Mouse (Mus musculus) left cerebral cortex, adult 9 months (tissue): Measurements from ENCODE around the gene Vwf.

Experiments
- DNase-seq, 2 experiments: peaks; one replicate each; pipeline ENCODE4 v3.0.0; 2022; ENCODE audit warnings: low spot score in 2 of 2

The Vwf gene

GRCm38 (mm10) chr6:125546474-125546873, at the start of gene Vwf:
Vwf (plus strand) TSS chr6:125546774.
- no peak for DNase-seq

- DNase-seq, result no peak
Observed at GRCm38 (mm10) chr6:125498062-125498461, 48.5 kb upstream of the Vwf start.

- no peak for DNase-seq
Observed at GRCm38 (mm10) chr6:125503186-125503802, 43.3 kb upstream of the Vwf start.

GRCm38 (mm10) chr6:125504622-125505355, 41.8 kb upstream of the Vwf start:
- DNase-seq, result no peak

DNA sequence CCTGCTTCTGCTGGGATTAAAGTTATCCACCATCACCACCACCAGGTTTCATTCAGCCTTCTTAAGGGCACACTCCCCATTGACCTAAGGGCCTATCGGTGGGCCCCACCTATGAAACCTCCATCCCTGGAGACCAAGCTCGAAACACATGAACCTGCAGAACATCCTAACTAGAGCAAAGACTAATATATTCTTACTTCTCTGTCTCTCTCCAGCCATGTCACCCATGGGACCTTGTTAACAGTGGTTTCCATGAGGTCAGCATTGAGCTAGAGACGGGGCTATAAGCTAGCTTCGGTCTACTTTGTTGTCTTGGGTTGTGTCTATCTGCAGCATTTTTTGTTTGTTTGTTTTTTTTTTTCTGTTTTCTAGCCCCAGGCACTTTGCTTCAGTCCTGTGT, 40.1 kb upstream of the Vwf start:
- no peak for DNase-seq

DNA sequence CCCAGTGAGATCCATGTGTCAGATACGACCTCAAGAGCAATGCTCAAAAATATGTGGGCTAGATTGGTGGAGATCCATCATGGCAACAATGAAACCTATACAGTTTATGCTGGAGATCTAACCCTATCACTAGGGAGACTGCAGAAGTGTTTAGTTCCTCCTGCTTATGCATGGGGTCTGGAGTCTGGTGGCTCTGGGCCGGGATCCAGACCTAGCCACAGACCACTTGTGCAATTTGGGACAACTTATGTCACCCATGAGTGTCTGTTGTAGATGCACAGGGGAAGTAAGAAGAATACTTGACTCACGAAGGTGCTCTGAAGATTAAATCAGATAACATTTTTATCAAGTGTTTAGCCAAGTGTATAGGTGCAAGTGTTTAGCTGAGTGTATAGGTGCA, 36.8 kb upstream of the Vwf start:
- DNase-seq, result no peak

DNA sequence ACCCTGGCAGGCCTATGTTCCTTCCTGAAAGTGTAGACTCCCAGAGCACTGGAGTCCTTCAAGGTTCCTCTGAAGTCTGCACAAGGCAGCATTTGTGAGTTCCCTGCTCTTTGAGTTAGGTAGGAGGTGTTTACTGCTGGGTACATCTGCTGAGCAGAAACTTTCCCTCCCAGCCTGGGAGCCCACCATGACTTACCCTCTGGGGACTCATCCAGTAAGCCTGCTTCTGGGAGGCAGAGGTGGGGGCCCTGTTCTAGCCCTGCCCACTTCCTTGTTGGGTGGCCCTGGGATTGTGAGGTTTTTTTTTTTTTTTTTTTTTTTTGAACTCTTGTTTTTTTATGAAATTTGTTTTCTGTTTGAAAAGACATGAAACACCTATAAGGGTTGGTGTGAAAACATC, 35.9 kb upstream of the Vwf start:
- DNase-seq, result no peak

- DNase-seq, result no peak
Observed at GRCm38 (mm10) chr6:125511196-125511595, 35.4 kb upstream of the Vwf start.

DNA sequence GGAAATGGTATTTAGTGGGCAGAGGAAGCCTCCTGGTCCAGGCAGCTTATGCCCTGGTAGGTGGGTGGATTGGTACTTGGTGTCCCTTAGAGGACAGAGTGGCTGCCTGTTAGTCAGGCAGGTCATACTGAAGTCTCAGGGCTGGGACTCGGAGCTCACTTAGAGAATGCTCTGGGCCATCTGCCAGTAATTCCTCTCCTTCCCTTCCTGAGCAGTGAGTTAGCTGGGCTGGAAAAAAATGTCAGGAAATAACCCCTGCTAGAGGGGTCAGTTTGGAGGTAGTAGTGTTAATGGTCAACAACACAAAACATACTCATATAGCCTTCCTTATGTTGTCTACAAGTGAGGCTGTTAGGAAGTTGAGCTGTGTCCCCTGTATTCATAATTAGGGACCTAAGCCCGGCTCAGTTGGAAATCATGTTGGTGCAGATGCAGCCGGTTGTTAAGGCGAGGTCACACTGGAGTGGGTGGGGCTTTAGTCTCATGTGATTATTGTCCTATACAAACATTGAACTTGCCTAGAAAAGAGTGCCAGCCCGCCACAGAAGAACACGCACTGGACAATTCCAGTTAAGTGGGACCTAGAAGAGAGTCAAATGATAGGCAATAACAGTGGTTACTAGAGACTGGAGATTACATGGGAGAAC, 33.5 kb upstream of the Vwf start:
- no peak for DNase-seq

- no peak for DNase-seq
Observed at GRCm38 (mm10) chr6:125515503-125516315, 30.9 kb upstream of the Vwf start.

- DNase-seq, result no peak
Observed at GRCm38 (mm10) chr6:125521558-125522193, 24.9 kb upstream of the Vwf start.

DNA sequence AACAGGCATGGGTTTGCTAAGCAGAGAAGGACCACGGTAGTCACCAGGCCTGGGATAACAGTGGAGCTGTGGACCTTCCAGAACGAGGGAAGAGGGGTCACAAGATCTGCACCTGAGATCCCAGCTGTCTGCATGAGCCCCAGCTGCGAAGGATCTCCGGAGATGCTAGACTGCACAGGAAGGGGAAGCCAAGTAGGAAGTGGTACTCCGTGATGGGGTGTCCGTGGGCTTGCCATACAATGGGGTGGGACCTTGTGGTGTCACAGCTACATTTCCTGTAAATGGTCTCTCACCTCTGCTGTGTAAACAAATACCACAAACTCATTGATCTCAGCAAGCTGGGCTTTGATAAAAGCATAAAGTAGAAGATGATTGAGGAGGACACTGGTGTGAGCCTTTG, 22.5 kb upstream of the Vwf start:
- DNase-seq, result no peak

GRCm38 (mm10) chr6:125526066-125526465, 20.5 kb upstream of the Vwf start:
- DNase-seq, result no peak

- DNase-seq, result no peak
Observed at GRCm38 (mm10) chr6:125528614-125529200, 17.9 kb upstream of the Vwf start.

- DNase-seq, result no peak
Observed at GRCm38 (mm10) chr6:125529479-125529878, 17.1 kb upstream of the Vwf start.

DNA sequence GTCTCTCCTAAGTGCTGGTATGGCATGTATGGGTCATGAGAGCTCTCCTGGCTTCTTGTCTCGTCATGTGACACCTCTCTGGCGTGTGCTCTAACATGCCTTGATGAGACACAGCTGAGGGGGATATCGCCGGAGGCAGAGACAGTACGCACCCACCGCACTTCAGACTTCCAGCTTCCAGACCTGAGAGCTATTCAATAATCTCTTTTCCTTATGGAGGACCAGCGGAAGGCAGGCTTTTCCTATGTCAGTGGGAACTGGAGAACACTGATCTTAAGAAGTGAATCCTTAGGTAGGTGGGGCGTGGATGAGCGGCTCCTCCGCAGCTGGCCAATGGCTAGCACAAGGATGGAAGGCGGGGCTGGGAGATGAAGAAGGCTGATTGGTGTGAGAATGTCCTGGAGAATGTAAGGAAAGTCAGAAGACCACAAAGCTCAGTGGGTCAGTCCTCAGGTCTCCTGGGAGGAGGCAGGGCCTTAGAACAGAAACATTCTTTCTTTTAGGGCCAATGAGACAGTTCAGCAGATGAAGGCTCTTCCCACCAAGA, 13.4 kb upstream of the Vwf start:
- no peak for DNase-seq

DNA sequence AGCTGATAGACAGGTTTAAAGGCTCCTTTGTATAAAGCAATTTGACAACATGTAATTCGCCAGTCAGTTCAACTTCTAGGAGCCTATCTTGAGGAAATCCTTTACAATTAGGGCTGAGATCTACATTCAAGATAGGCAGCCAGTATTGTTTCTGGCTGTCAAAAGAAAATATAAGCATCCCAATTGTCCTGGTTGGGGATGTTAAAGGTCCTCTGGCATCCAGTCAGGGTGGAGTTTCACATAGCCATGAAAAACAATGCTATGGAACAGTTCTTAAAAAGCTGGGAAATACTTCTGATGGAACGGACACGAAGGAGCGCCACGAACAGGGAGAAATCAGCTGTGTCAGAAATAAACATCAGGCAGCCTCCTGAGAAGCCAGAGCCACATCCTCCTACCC, 11.6 kb upstream of the Vwf start:
- no peak for DNase-seq

DNA sequence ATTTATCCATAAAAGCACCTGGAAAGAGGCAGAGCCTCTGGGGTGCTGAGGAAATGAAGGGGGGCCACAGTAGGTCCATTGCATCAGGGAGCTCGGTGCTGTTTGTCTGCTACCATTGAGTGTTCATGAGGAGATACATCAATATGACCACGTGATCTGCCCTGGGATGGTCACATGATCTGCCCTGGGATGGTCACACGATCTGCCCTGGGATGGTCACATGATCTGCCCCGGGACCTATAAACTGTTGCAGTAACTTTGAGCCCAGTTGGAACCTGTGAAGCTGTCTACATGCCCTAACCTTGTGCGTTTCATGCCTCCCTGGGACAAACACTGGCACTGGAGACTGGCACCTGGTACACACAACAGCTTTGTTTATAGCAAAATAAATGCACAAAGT, 8.1 kb upstream of the Vwf start:
- no peak for DNase-seq

- DNase-seq, result no peak
Observed at GRCm38 (mm10) chr6:125539423-125539822, 7.2 kb upstream of the Vwf start.

GRCm38 (mm10) chr6:125540199-125540598, 6.4 kb upstream of the Vwf start:
- no peak for DNase-seq

DNA sequence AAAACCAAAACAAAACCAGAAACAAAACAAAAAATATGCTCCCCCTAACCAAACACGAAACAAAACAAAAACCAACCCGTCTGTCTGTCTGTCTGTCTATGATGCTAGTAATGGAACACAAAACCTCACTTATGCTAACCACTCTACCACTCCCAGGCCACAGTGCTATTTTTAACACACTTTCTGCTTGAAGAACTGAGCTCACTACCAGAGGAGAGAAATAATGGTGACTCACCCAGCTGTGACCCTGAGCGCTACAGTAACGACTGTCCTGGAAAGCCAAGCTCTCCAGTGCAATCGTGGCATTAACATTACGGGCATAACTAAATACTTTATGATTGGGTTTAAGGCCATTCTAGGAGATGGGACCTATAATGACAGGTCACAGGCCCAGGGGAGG, 5.7 kb upstream of the Vwf start:
- no peak for DNase-seq
